15 mouse cellular contexts compared by ENCODE assay signal in genomic region chr2:78023416-78023815, GRCm38 (mm10).
"Had no signal": no experiment of that assay in that cellular context is flagged by ENCODE, and none has a peak within 500 bp of the region (broad histone marks: within the 10 kb centered on the region; RNA-seq: fewer than 3 reads in every experiment).

No protein-coding gene starts in this region.

- H3K27me3 ChIP-seq: neural tube, embryonic 13.5 days; neural tube, embryonic 15.5 days; stomach, embryonic 15.5 days had no signal

- H3K9me3 ChIP-seq: neural tube, embryonic 13.5 days; neural tube, embryonic 15.5 days; stomach, embryonic 15.5 days had no signal

- H3K4me3 ChIP-seq: neural tube, embryonic 13.5 days; neural tube, embryonic 15.5 days; stomach, embryonic 15.5 days had no signal

- DNase-seq: retina, postnatal 1 day; right cerebral cortex, adult 18-20 months; right cerebral cortex, postnatal 25 days; right cerebral cortex, postnatal 4 days; spleen, adult 18-20 months; thymus, adult 18-20 months; thymus, adult 2 months; thymus, postnatal 14 days; thymus, postnatal 25 days; thymus, postnatal 36 days; thymus, postnatal 4 days had no signal

- H3K27ac ChIP-seq: neural tube, embryonic 13.5 days; neural tube, embryonic 15.5 days; stomach, embryonic 15.5 days; stomach, postnatal 0 days had no signal

- H3K4me2 ChIP-seq: neural tube, embryonic 13.5 days; neural tube, embryonic 15.5 days; stomach, embryonic 15.5 days had no signal

- H3K9ac ChIP-seq: neural tube, embryonic 13.5 days; neural tube, embryonic 15.5 days; stomach, embryonic 15.5 days had no signal

- H3K4me1 ChIP-seq: neural tube, embryonic 13.5 days; neural tube, embryonic 15.5 days; stomach, embryonic 15.5 days had no signal

- H3K36me3 ChIP-seq: neural tube, embryonic 13.5 days; neural tube, embryonic 15.5 days; stomach, embryonic 15.5 days had no signal
